Mouse (Mus musculus): ENCODE data around the gene Npy4r.

Gene Npy4r

GRCm38 (mm10) chr14:34119046-34119723 lies 33.1 kb downstream of the Npy4r start:
- no peak for DNase-seq

- no peak for DNase-seq
Measured at GRCm38 (mm10) chr14:34114311-34114710, 38.0 kb downstream of the Npy4r start.

GRCm38 (mm10) chr14:34107594-34107993 lies 44.7 kb downstream of the Npy4r start:
- no peak for DNase-seq

- DNase-seq = no peak
Measured at GRCm38 (mm10) chr14:34106389-34107062, 45.8 kb downstream of the Npy4r start.

- DNase-seq = peak; percentile 18
Measured at GRCm38 (mm10) chr14:34104892-34105291, 47.4 kb downstream of the Npy4r start.

GRCm38 (mm10) chr14:34103855-34104254 lies 48.4 kb downstream of the Npy4r start:
- no peak for DNase-seq

GRCm38 (mm10) chr14:34102601-34103000 lies 49.7 kb downstream of the Npy4r start, which contains the start of gene A630023A22Rik:
Gene A630023A22Rik (minus strand): TSS chr14:34102754.
- DNase-seq = no peak

GRCm38 (mm10) chr14:34096161-34096560 lies 56.1 kb downstream of the Npy4r start:
- DNase-seq = no peak
